Mouse (Mus musculus) urinary bladder, adult 2 months (tissue): Measurements from ENCODE around the gene Mrgprd. TPM values are rescaled to one million over a fixed set of nuclear protein-coding genes. Genes with fewer than 3 reads are reported as not detected.

Experiments
- polyA plus RNA-seq: library from polyadenylated mRNA; depleted of rRNA; stranded (reverse); fragments of >200 nt; gene quantifications from 2 replicates; pipeline ENCODE4 v1.2.3, GENCODE M21; 2012; rRNA removed

Gene Mrgprd
- polyA plus RNA-seq, 1 experiment, result not detected

Other genes with a start within 250 kb of the Mrgprd start
- 3.8 and 4.4 TPM in 2 replicates for gene 1810010D01Rik, start 106.7 kb upstream of the Mrgprd start, polyA plus RNA-seq
- 28.4 and 32.4 TPM in 2 replicates for gene Tpcn2, start 30.8 kb upstream of the Mrgprd start, polyA plus RNA-seq
- gene Mrgprf, start 14.0 kb upstream of the Mrgprd start, polyA plus RNA-seq, result 46.0 and 52.3 TPM in 2 replicates